Mouse (Mus musculus): ENCODE data around the gene Gdf15.
"Not testable (repeated sequence)": the region's sequence is repeated elsewhere in the genome, so short reads cannot be mapped to it uniquely, and the experiment has no call there.

The Gdf15 gene

GRCm38 (mm10) chr8:70587955-70588354 lies 44.3 kb downstream of the Gdf15 start:
- not testable (repeated sequence) for DNase-seq (ENCODE audit: low spot score in 2 of 2)

GRCm38 (mm10) chr8:70585258-70585652 lies 47.0 kb downstream of the Gdf15 start:
- DNase-seq (ENCODE audit: low spot score in 2 of 2) = peak; percentile 44 to 75

- no peak for DNase-seq (ENCODE audit: low spot score in 2 of 2)
Measured at GRCm38 (mm10) chr8:70584606-70585257, 47.5 kb downstream of the Gdf15 start.

GRCm38 (mm10) chr8:70583476-70584387 lies 48.5 kb downstream of the Gdf15 start:
- no peak for DNase-seq (ENCODE audit: low spot score in 2 of 2)

Data from right cerebral cortex, adult 2 months (tissue).